Mouse (Mus musculus) limb, embryonic 13.5 days (tissue): Measurements from ENCODE around the gene Madd. TPM values are rescaled to one million over a fixed set of nuclear protein-coding genes. Genes with fewer than 3 reads are reported as not detected.

Experiments used
- ATAC-seq: fragments of 200-750 bp; cut with Nextera tagmentation; 2 replicates; pipeline ENCODE4 v1.8.0; 2017; ENCODE audit warnings: low read depth, moderate number of reproducible peaks, moderate TSS enrichment; ENCODE audit not compliant: low FRiP score
- H3K27ac ChIP-seq: fragments of 300-500 bp; sonication (generic); 2 replicates; pipeline ENCODE4 v1.5.1; 2015; ENCODE audit warnings: inconsistent platforms, mild to moderate bottlenecking, moderate library complexity
- H3K27me3 ChIP-seq: fragments of 300-500 bp; sonication (generic); 2 replicates; pipeline ENCODE4 v1.6.1; 2015; ENCODE audit warnings: mild to moderate bottlenecking, inconsistent platforms
- H3K36me3 ChIP-seq: fragments of 300-500 bp; sonication (generic); 2 replicates; pipeline ENCODE4 v1.6.1; 2015; ENCODE audit warnings: inconsistent platforms, mild to moderate bottlenecking, moderate library complexity
- H3K4me1 ChIP-seq: fragments of 300-500 bp; sonication (generic); 2 replicates; pipeline ENCODE4 v1.6.1; 2015; ENCODE audit warnings: inconsistent platforms
- H3K4me2 ChIP-seq: fragments of 300-500 bp; sonication (generic); replicated peaks from 2 replicates; pipeline ENCODE4 v1.6.1; 2015; ENCODE audit warnings: inconsistent platforms, mild to moderate bottlenecking, moderate library complexity
- H3K4me3 ChIP-seq: fragments of 300-500 bp; sonication (generic); 2 replicates; pipeline ENCODE4 v1.5.1; 2015; ENCODE audit warnings: moderate library complexity, mild to moderate bottlenecking, inconsistent platforms
- H3K9ac ChIP-seq: fragments of 300-500 bp; sonication (generic); 2 replicates; pipeline ENCODE4 v1.6.1; 2015; ENCODE audit warnings: mild to moderate bottlenecking, inconsistent platforms
- H3K9me3 ChIP-seq: fragments of 300-500 bp; sonication (generic); 2 replicates; pipeline ENCODE4 v1.6.1; 2016; ENCODE audit warnings: inconsistent platforms
- WGBS: fragments of 180-500 bp; shearing (Covaris S2); methylation state at CpG from one replicate; pipeline ENCODE4 v1.1.7; 2015; 5-methylcytosine and 5-hydroxymethylcytosine counted together
- polyA plus RNA-seq: library from polyadenylated mRNA; unstranded; fragments of >200 nt; fragmentation: Nextera tagmentation; extraction: Ambion mirVana; gene quantifications from 2 replicates; pipeline ENCODE4 v1.2.1, GENCODE M21; 2015

The Madd gene
- polyA plus RNA-seq, 1 experiment from 2014 or later, result 11.8 TPM

DNA sequence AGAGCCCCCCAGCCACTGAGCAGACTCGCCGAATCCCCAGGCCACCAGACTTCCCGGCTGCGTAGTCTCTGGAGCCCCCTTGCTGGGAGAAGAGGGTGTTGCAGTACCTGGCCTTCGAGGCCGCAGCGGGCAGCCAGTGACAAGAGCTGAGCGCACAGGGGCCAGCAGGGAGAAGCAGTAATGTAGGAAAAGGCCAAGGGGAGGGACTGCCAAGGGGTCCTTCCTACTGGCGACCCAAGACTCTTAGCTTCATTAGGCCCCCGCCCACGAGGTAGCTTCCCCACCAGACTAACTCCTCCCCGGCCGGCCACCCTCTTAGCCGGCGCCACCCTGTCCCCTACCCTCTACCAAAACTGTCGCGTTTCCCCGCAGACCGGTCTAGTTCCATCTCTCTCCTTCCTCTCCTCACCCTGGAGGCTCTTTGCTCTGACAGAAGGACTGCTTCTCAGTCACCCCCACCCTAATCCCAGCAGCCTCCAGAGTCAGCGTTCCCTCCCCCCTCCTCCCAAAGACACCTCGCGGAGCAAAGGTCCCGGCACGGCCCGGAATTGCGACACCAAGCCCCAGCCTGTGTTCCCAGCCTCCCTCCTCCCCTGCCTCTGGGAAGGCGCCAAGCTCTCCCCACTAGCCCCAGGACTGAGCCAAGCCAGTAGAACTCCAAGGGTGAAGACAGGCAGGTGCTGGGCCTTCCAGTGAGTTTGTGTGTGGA, 11.1 kb upstream of the Madd start:
- Histone ChIP-seq H3K4me3 (peak overlapping the region; percentile 33), H3K4me2 (peak overlapping the region; percentile 66), H3K9me3 (no peaks in the 10 kb centered on the region), H3K4me1 (peaks cover 6% of the 10 kb centered on the region), H3K27me3 (no peaks in the 10 kb centered on the region), H3K36me3 (no peaks in the 10 kb centered on the region), H3K27ac (no peak overlapping the region), H3K9ac (peak overlapping the region; percentile 37)
- WGBS, result under 1% methylated on average over 25 of the region's 27 CpGs
- peak; percentile 80 for ATAC-seq

DNA sequence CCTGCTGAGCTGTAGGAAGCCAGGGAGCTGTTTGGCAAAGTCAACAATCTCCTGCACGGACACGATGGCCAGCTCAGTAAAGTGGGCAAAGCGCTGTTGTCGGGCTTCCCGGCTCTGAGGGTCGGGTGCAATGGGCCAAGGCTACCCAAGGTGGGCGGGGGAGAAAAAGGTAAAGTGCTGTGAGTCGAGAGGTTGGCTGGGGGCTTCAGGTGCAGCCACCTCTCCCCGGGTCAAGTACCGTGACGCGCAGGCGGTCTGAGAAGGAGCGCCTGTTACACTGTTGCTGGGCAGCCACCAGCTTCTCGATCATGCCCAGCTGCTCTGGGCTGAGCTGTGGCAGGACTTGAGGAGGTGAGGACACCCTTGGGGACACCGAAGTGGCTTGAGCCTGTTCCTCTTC, 6.9 kb upstream of the Madd start:
- H3K27ac ChIP-seq, result no peak overlapping the region
- H3K4me3 ChIP-seq, result no peak overlapping the region
- ATAC-seq, result no peak
- no peaks in the 10 kb centered on the region for H3K27me3 ChIP-seq
- no peak overlapping the region for H3K9ac ChIP-seq
- no peaks in the 10 kb centered on the region for H3K9me3 ChIP-seq
- no peak overlapping the region for H3K4me2 ChIP-seq
- H3K36me3 ChIP-seq, result no peaks in the 10 kb centered on the region
- H3K4me1 ChIP-seq, result peaks cover 6% of the 10 kb centered on the region
- WGBS, result 89% methylated on average over 16 of the region's 16 CpGs

DNA sequence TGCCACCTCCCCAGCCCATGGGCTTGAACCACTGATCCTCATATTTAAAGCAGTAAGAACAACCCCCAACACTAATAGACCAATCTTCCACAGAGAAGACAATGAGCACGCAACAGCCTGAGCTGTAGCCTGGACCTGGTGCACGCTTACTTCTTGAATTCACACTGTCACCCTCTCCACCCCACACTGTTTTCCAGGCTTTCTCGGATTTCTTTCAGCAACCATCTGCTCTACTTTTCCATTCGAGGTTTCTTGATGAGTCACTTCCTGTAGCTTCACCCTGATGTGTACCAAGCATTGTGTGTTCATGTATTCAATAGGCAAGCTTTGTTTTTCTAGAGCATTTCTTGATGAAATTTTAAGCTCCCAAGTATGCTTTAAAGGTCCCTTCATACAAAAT, 3.8 kb upstream of the Madd start:
- 68% methylated on average over 4 of the region's 4 CpGs for WGBS
- Histone ChIP-seq H3K9ac (no peak overlapping the region), H3K4me1 (peaks cover 5% of the 10 kb centered on the region; the same call in 1 of the 2 replicates), H3K36me3 (no peaks in the 10 kb centered on the region), H3K27me3 (no peaks in the 10 kb centered on the region), H3K4me3 (no peak overlapping the region), H3K4me2 (no peak overlapping the region), H3K27ac (no peak overlapping the region), H3K9me3 (no peaks in the 10 kb centered on the region)
- ATAC-seq, result no peak

DNA sequence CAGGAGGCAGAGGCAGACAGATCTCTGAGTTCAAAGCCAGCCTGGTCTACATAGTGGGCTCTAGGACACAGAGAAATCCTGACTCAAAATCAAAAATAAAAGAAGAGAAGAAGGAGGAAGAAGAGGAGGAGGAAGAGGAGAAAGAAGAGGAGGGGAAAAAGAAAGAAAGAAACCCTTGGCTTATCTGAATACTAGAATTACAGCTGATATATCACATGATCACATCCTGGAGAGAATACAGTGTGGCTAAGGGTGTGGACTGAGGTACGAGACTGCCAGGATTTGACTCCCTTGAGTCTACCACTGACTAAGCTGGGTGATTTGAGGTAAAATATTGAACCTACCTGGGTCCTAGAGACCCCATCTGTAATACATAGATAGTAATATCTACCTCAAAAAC, 2.6 kb upstream of the Madd start:
- H3K27me3 ChIP-seq, result no peaks in the 10 kb centered on the region
- no peak overlapping the region for H3K4me3 ChIP-seq
- no peak overlapping the region for H3K4me2 ChIP-seq
- no peaks in the 10 kb centered on the region for H3K9me3 ChIP-seq
- no peaks in the 10 kb centered on the region for H3K36me3 ChIP-seq
- peaks cover 13% of the 10 kb centered on the region for H3K4me1 ChIP-seq
- 59% methylated on average over 1 of the region's 1 CpGs for WGBS
- no peak overlapping the region for H3K27ac ChIP-seq
- H3K9ac ChIP-seq, result no peak overlapping the region
- ATAC-seq, result no peak

DNA sequence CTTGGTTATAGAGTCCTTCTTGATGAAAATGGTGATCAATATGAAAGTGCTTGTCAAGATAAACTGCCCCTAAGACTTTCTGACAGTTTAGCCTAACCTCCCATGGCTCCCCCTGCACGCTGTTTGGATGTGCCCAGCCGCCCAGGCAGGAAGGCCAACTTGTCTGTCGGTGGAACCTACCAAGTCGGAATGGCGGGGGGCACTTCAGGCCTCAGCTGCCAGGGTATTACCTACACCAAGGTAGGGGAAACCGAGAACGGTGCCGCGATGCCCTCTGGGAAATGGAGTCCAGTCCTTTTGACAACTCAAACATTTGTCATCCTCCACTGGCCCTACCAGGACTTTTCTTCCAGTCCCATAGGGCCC, 506 bp downstream of the Madd start:
- ATAC-seq, result peak; percentile 97
- H3K27ac ChIP-seq, result peak overlapping the region; percentile 74
- peaks cover 13% of the 10 kb centered on the region for H3K4me1 ChIP-seq
- H3K9ac ChIP-seq, result peak overlapping the region; percentile 79
- H3K27me3 ChIP-seq, result no peaks in the 10 kb centered on the region
- 0 out of 2 replicates have a peak, but pooled peaks cover 3% of the 10 kb centered on the region for H3K36me3 ChIP-seq
- WGBS, result 0% methylated on average over 9 of the region's 9 CpGs
- peak overlapping the region; percentile 92 for H3K4me3 ChIP-seq
- peak overlapping the region; percentile 87 for H3K4me2 ChIP-seq
- no peaks in the 10 kb centered on the region for H3K9me3 ChIP-seq

DNA sequence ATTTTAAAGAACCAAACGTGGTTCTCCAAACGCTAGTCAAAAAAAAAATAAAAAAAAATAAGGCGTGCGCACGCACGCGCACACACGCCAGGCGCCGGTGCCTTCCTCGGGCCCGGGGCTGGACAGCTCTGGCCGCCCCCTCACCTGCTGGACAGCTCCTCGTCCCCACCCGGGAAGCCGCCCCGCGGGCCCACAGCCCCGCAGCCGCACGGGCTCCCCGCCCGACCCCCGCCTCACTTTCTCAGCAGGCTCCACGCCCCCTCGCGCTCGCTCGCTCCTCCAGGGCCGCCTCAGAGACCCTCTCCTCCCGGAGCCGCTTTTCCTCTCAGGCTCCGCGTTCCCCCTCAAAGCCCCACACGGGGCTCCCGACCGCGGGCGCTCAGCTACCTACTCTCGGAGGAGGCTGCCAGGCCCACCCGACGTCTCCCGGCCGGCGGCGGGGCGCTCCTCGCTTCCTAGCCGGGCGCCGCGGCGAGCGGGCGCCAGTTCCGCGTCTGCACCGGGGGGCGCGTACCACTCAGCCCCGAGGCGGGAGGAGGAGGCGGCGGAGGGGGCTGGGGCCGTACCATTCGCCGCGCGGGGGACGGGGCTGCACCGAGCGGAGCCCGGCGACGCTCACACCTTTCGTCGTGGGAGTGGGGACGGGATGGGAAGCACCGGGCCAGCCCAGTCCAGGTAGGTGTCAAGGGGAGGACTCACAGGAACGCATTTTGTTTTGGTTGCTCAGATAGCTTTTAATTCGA, 1.1 kb downstream of the Madd start:
- Histone ChIP-seq H3K9ac (peak overlapping the region; percentile 79), H3K27me3 (no peaks in the 10 kb centered on the region), H3K36me3 (peaks cover 8% of the 10 kb centered on the region; the same call in 1 of the 2 replicates), H3K27ac (peak overlapping the region; percentile 74), H3K4me1 (peaks cover 13% of the 10 kb centered on the region), H3K4me3 (peak overlapping the region; percentile 92), H3K9me3 (no peaks in the 10 kb centered on the region), H3K4me2 (peak overlapping the region; percentile 87)
- under 1% methylated on average over 78 of the region's 81 CpGs for WGBS
- peak; percentile 98 for ATAC-seq

DNA sequence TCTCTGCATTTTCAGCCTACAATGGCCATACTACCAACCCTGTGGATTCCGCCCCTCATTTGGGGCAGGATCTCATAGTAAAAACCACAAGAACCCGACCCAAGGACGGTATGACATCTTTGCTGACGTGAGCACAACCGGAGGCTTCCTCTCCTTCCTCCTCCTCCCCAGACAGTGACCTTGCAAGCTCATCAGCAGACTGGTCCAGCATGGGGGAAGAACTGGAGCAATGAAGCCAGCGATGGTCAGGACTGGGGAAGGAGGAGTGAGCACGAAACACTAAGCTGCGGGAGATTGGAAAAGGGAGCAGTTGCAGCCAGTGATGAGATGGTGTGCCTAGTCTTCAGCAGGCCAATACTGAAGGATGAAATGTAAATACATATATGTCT, 1.6 kb downstream of the Madd start:
- peaks cover 10% of the 10 kb centered on the region; the same call in 1 of the 2 replicates for H3K36me3 ChIP-seq
- H3K4me2 ChIP-seq, result peak overlapping the region; percentile 87
- H3K9ac ChIP-seq, result peak overlapping the region; percentile 79
- no peak overlapping the region for H3K27ac ChIP-seq
- H3K27me3 ChIP-seq, result no peaks in the 10 kb centered on the region
- WGBS, result 14% methylated on average over 8 of the region's 8 CpGs
- H3K4me1 ChIP-seq, result peaks cover 13% of the 10 kb centered on the region
- ATAC-seq, result no peak
- peak overlapping the region; percentile 92 for H3K4me3 ChIP-seq
- H3K9me3 ChIP-seq, result no peaks in the 10 kb centered on the region

DNA sequence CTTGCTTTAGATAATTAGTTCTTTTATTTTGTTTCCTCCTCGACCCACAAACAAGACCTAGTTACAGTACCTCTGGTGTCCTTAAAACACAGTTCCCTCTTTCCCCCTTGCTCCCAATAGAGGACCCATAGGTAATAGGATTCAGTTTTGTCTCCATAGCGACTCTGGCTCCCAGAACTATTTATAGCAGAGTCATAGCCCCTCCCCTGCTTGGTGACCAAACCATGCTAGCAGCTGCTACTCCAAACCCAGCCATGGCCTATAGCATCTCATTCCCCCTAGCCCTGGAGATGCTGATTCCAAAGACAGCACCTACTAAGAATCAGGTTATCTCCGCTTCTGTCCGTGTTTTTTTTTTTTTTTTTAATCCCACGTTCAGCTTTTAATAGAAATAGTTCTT, 2.9 kb downstream of the Madd start:
- Histone ChIP-seq H3K27ac (no peak overlapping the region), H3K36me3 (peaks cover 22% of the 10 kb centered on the region), H3K9me3 (no peaks in the 10 kb centered on the region), H3K9ac (no peak overlapping the region), H3K4me2 (no peak overlapping the region), H3K4me3 (no peak overlapping the region), H3K4me1 (peaks cover 13% of the 10 kb centered on the region), H3K27me3 (no peaks in the 10 kb centered on the region)
- no peak for ATAC-seq
- 67% methylated on average over 5 of the region's 5 CpGs for WGBS

DNA sequence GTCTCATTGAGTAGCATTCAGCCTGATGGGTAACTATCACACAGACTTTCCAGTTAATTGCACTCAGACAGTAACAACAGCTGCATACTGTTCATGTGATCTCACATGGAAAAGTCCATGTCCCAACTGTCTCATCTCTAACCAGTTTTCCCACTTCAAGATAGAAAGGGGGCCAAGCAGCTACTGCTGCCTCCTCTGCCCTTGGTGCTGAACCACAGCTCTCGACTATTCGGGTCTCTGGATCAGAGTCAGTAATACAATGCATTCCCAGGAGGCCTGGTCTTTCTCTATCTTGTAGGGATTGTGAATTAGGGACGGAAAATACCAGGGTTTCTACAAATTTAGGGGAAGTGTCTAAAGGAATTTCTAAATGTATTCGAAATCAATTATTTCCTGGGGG, 3.8 kb downstream of the Madd start:
- 38% methylated on average over 4 of the region's 4 CpGs for WGBS
- Histone ChIP-seq H3K9ac (no peak overlapping the region), H3K4me2 (no peak overlapping the region), H3K36me3 (peaks cover 25% of the 10 kb centered on the region), H3K9me3 (no peaks in the 10 kb centered on the region), H3K27ac (no peak overlapping the region), H3K4me3 (no peak overlapping the region), H3K4me1 (peaks cover 13% of the 10 kb centered on the region), H3K27me3 (no peaks in the 10 kb centered on the region)
- ATAC-seq, result no peak

DNA sequence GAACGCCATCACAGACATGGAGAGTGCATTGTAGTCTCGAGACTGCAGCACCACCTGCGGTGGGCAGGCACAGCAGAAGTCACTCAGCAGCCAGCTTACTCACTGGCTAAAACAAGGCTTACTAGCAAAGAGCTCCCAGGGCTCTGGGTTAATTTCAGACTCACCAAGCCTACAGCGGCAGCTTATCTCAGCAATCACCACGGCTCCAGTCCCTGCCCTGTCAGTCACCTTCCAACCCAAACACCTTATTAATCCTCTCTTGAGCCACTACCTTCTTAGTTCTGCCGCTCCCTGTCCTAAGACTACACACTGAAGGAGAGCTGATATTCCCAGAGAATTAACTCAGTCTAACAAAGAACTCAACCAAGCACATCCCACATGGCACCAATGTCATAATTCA, 7.4 kb downstream of the Madd start:
- H3K4me1 ChIP-seq, result no peaks in the 10 kb centered on the region
- no peak overlapping the region for H3K9ac ChIP-seq
- H3K27ac ChIP-seq, result no peak overlapping the region
- no peak overlapping the region for H3K4me2 ChIP-seq
- ATAC-seq, result no peak
- H3K36me3 ChIP-seq, result peaks cover 42% of the 10 kb centered on the region
- no peaks in the 10 kb centered on the region for H3K27me3 ChIP-seq
- 77% methylated on average over 6 of the region's 6 CpGs for WGBS
- no peak overlapping the region for H3K4me3 ChIP-seq
- H3K9me3 ChIP-seq, result no peaks in the 10 kb centered on the region

DNA sequence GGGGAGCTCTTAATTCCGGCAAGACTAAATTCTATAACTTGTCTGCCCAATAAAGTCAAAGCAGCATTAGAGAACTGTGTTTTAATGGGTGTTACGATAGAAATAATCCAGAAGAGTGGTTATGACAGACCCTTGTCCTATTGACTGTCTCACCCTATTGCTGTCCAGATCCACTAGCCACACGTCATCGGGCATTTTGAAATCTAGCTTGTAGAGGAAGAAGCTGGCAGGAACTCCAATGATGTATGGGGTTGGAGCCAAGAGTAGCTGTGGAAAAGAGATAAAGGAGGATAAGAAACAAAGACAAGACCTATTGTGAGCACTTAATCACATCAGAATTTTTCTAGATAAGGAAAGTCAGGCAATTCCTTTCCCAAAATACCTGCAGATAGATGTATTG, 8.1 kb downstream of the Madd start:
- 87% methylated on average over 4 of the region's 4 CpGs for WGBS
- no peak overlapping the region for H3K4me2 ChIP-seq
- no peak for ATAC-seq
- H3K27me3 ChIP-seq, result no peaks in the 10 kb centered on the region
- peaks cover 42% of the 10 kb centered on the region for H3K36me3 ChIP-seq
- no peak overlapping the region for H3K27ac ChIP-seq
- no peak overlapping the region for H3K9ac ChIP-seq
- no peaks in the 10 kb centered on the region for H3K9me3 ChIP-seq
- H3K4me3 ChIP-seq, result no peak overlapping the region
- no peaks in the 10 kb centered on the region for H3K4me1 ChIP-seq

DNA sequence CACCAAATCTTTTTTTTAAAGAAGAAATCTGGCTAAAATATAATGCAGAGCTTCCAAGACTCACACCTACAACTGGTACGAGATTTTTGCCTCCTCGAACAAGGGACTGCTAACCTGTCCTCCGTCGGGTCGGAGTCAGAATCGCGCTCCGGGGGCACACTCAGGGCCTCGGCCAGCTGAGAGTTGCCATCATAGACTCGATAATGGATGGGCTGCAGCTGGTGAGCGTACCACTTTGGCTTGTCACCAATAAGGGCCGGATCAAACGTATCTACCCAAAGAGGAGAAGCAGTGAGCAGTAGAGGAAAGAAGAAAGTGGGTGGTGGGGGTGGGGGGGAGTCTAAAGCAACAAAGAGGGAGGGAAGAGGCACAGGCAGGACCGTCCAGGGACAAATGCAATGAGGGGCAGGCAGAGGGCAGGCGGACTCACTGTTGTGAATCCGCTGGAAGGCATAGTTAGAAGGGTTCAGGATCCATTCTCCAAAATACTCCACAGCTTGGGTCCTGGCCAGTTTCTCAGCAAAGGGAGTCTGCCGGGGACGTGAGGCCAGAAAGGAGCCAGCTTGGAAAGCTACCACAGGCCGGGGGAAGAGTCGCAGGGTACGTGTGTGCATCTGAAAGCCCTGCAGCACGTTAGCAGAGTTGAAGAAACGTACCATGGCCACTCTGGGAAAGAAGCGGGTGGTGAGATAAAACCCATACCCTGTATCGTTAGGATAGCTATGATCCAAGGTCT, 13.9 kb downstream of the Madd start:
- peaks cover 60% of the 10 kb centered on the region for H3K36me3 ChIP-seq
- H3K4me1 ChIP-seq, result no peaks in the 10 kb centered on the region

More for the DNA sequence above, 13.9 kb downstream of the Madd start:
- no peak for ATAC-seq
- Histone ChIP-seq H3K27me3 (no peaks in the 10 kb centered on the region), H3K9ac (no peak overlapping the region), H3K4me2 (no peak overlapping the region), H3K27ac (no peak overlapping the region), H3K4me3 (no peak overlapping the region), H3K9me3 (no peaks in the 10 kb centered on the region)
- 88% methylated on average over 25 of the region's 25 CpGs for WGBS
